In genomic region chr7:40738174-40738573, GRCm38 (mm10) we compare ENCODE assay signal across 28 mouse cellular contexts.
"Had no signal": no experiment of that assay in that cellular context is flagged by ENCODE, and none has a peak within 500 bp of the region (broad histone marks: within the 10 kb centered on the region; RNA-seq: fewer than 3 reads in every experiment).

No protein-coding gene starts in this region.

- DNase-seq: cerebellum, adult 18-20 months; cerebellum, adult 2 months; cerebellum, adult 8-10 months; cerebellum, adult 9-10 months; cerebellum, adult 9-11 months; cerebellum, postnatal 10 days; cerebellum, postnatal 14 days; cerebellum, postnatal 25 days; cerebellum, postnatal 36 days; embryo, embryonic 11 days; gastrocnemius, adult 2 months; gastrocnemius, postnatal 10 days; gastrocnemius, postnatal 14 days; gastrocnemius, postnatal 25 days; gastrocnemius, postnatal 36 days; heart, adult 18-20 months; heart, adult 2 months had no signal

- H3K9me3 ChIP-seq: embryonic facial prominence, embryonic 10.5 days; embryonic facial prominence, embryonic 12.5 days; embryonic facial prominence, embryonic 13.5 days; embryonic facial prominence, embryonic 15.5 days; forebrain, embryonic 10.5 days; forebrain, embryonic 12.5 days; forebrain, embryonic 15.5 days had no signal

- H3K9ac ChIP-seq: embryonic facial prominence, embryonic 12.5 days; embryonic facial prominence, embryonic 13.5 days; embryonic facial prominence, embryonic 15.5 days; forebrain, embryonic 12.5 days; forebrain, embryonic 15.5 days; forebrain, postnatal 0 days had no signal

- H3K4me2 ChIP-seq: embryonic facial prominence, embryonic 12.5 days; embryonic facial prominence, embryonic 13.5 days; embryonic facial prominence, embryonic 15.5 days; forebrain, embryonic 12.5 days; forebrain, embryonic 15.5 days had no signal

- H3K36me3 ChIP-seq: embryonic facial prominence, embryonic 10.5 days; embryonic facial prominence, embryonic 12.5 days; embryonic facial prominence, embryonic 13.5 days; embryonic facial prominence, embryonic 15.5 days; forebrain, embryonic 10.5 days; forebrain, embryonic 12.5 days; forebrain, embryonic 15.5 days had no signal

- H3K27me3 ChIP-seq: embryonic facial prominence, embryonic 12.5 days; embryonic facial prominence, embryonic 13.5 days; embryonic facial prominence, embryonic 15.5 days; forebrain, embryonic 12.5 days; forebrain, embryonic 15.5 days had no signal

- H3K4me3 ChIP-seq: embryonic facial prominence, embryonic 10.5 days; embryonic facial prominence, embryonic 12.5 days; embryonic facial prominence, embryonic 13.5 days; embryonic facial prominence, embryonic 15.5 days; erythroblast, embryonic 14.5 days; forebrain, embryonic 10.5 days; forebrain, embryonic 12.5 days; forebrain, embryonic 15.5 days; gastrocnemius, adult 2 months; heart, adult 2 months had no signal

- H3K27ac ChIP-seq: embryonic facial prominence, embryonic 10.5 days; embryonic facial prominence, embryonic 12.5 days; embryonic facial prominence, embryonic 13.5 days; embryonic facial prominence, embryonic 15.5 days; forebrain, embryonic 10.5 days; forebrain, embryonic 12.5 days; forebrain, embryonic 15.5 days; gastrocnemius, adult 2 months; heart, adult 2 months had no signal

- H3K4me1 ChIP-seq: embryonic facial prominence, embryonic 10.5 days; embryonic facial prominence, embryonic 12.5 days; embryonic facial prominence, embryonic 13.5 days; embryonic facial prominence, embryonic 15.5 days; forebrain, embryonic 10.5 days; forebrain, embryonic 12.5 days had no signal

- ATAC-seq: forebrain, embryonic 14.5 days; forebrain, embryonic 16.5 days had no signal
